Mouse (Mus musculus) skeletal muscle tissue, adult 2 months (tissue): ENCODE results near the gene Med9.
"Not testable (repeated sequence)": the region's sequence is repeated elsewhere in the genome, so short reads cannot be mapped to it uniquely, and the experiment has no call there.

Source experiments
- DNase-seq: peaks from one replicate; pipeline ENCODE4 v3.0.0-alpha.2; 2012; ENCODE audit warnings: low read depth, low spot score

Med9 gene

DNA sequence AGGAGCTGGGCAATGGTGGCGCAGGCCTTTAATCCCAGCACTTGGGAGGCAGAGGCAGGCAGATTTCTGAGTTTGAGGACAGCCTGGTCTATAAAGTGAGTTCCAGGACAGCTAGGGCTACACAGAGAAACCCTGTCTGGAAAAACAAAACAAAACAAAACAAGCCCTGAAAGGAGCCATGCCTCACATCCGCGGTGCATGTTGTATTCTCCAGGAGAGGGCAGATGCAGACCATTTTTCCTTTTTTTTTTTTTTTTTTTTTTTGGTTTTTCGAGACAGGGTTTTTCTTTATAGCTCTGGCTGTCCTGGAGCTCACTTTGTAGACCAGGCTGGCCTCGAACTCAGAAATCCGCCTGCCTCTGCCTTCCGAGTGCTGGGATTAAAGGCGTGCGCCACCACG lies 3.2 kb upstream of the Med9 start:
- not testable (repeated sequence) for DNase-seq

- no peak for DNase-seq
Measured at GRCm38 (mm10) chr11:59948401-59948767, 378 bp downstream of the Med9 start.

DNA sequence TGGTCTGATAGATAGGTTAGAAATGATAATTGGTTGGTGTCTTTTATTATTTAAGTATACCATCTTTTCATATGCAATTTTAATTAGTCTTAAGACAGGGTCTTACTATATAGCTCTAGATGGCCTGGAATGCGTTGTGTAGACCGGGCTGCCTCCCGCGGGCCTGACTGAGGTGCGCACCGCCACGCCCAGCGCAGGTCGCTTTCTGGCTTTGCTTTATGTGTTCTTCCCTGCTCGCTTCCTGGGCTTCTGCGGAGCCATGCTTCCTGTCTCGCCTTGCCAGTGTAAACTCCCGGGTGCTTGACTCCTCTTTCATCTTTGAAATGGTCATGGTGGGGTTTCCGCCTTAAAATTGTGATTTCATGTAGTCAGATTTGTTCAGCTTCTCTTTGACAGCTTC lies 4.9 kb downstream of the Med9 start:
- no peak for DNase-seq

DNA sequence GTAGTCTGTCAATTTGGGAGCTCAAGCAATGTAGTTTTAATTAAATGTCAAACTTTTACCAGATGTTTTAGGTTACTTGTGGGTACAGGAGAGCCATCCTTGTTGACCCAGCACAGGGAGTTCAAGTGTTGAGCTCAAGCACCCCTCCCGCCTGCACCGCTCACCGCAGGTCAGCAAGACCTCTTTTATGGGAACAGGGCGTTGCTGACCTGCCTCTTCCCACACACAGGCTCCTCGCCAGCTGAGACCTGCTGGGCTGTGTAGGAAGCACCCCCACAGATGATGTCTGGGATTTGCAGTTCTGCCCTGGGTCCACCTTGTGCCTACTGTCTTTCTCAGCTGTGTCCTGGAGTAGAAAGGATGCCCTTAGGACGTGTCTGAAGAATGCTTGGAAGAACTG lies 8.7 kb downstream of the Med9 start:
- DNase-seq = no peak

- no peak for DNase-seq
Measured at GRCm38 (mm10) chr11:59959453-59959852, 11.4 kb downstream of the Med9 start.

DNA sequence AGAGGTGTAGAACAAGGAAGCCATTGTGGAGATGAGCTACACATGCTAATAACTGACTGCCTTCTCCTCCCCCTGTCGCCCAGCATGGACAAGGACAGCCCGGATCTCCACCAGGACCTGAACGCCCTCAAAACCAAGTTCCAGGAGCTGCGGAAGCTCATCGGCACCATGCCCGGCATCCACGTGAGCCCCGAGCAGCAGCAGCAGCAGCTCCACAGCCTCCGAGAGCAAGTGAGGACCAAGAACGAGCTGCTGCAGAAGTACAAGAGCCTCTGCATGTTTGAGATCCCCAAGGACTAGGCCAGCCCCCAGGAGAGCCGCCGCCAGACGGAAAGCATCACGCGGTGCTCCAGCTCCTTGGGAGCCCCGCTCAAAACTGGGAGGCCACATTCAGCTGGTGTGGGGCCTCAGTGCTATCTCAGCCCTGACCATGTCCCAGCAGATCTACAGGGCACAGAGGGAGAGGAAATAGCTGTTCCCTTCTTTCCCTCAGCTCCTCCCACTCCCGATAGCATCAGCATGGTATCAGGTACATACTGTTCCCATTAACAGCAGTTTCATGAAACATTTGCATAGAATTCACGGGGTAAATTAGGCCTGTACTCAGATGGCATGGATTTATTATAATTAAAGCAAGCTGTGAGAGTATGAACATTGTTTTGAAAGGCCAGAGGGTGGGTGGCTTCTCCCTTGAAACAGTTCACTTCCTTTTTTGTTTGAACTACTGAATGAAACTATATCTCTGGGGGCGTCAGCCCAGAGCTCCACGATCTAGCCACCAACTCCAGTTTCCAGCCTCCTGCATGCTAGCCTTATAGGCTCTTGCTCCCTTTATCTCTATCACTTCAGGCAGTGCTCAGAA lies 12.7 kb downstream of the Med9 start:
- DNase-seq = no peak

DNA sequence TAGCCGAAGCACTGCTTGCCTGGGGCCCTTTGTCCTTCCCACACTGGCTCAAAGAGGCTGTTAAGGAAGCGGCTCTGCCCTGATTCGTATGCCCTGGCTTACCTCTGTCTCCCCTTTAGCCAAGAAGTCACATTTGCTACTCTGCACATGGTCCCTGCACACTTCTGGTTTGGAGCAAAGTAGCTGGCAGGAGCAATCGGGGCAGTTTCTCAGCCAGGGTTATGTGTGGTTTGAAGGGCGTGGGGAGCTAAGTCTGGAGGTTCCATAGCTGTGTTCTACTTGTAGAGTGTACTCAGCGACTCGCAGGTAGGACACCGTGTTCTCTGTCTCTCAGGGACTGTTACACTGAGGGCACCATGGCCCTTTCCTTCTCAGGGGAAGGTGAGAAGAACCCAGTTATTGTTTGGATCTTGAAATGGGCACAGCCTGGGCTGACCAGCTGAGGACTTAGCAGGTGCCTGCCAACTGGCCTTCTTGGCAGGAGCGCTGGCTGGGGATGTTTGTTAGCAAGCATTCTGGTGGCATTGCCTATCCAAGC lies 13.4 kb downstream of the Med9 start:
- no peak for DNase-seq

DNA sequence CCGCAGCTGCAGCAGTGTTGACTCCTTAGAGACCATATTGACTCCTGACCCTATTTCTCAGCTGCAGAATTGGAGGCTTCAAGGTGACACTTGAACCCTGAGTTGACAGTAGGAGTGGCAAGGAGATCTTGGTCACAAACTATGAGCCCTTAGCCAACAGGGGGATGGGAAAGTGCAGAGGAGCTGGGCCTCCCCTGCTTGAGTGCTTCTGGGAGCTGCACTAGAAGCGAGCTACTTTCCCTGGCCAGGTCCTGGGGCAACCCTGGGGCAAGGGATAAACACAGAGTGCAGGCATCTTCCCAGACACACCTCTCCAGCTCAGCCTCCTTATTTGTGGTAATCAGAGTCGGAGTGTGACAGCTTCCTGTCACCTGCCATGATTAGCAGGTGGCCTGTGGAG lies 14.6 kb downstream of the Med9 start:
- no peak for DNase-seq

GRCm38 (mm10) chr11:59963364-59964162 lies 15.6 kb downstream of the Med9 start:
- DNase-seq = no peak

DNA sequence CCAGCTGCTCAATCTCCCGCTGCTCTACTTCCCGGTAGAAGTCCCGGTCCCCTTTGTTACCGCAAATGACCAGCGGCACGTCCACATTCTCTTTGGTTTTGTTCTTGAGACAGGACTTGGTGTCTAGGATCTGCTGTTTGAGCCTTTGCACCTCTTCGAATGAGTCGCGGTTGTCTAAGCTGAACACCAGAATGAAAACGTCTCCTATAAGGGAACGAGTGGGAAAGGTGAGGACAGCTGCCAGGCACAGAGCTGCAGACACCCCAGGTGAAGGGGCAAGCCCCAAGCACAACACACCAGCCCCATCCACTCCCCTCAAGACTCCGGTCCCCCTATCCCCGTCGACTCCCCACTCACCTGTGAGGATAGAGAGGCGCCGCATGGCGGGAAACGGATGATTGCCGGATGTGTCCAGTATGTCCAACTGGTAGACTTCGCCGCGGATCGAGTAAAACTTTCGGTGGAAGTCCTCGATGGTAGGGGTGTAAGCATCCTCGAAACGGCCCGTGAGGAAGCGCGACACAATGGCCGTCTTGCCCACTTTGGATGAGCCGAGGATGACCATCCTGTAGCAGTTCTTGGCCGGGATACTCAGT lies 16.3 kb downstream of the Med9 start:
- no peak for DNase-seq

- DNase-seq = peak; percentile 62
Measured at GRCm38 (mm10) chr11:59964818-59965217, 16.8 kb downstream of the Med9 start, which contains the start of gene Rasd1. TSS of gene Rasd1 (minus strand) at chr11:59964944.

- DNase-seq = peak; percentile 34
Measured at GRCm38 (mm10) chr11:59965227-59966101, 17.5 kb downstream of the Med9 start.

- DNase-seq = no peak
Measured at GRCm38 (mm10) chr11:59966102-59966483, 18.1 kb downstream of the Med9 start.

DNA sequence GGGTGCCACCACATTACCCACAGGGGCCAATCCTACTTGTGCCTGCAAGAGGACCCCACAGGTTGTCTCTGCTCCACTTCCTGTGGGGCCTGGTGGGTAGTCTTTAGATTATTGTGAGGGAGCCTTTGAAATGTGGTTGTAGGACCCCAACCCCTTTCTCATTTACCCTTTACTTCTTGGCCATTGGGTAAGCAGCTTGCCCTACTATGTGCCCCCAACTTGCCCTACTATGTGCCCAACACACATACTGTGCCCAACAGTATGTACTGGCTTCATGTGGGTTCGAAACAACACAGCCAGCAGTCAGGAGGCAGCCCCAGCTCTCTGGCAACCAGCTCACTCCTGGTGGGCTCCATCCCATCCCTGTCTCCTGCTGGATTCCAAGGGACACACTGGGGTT lies 19.8 kb downstream of the Med9 start:
- DNase-seq = no peak

- no peak for DNase-seq
Measured at GRCm38 (mm10) chr11:59970780-59971179, 22.8 kb downstream of the Med9 start.

GRCm38 (mm10) chr11:59971691-59972090 lies 23.7 kb downstream of the Med9 start:
- DNase-seq = no peak

DNA sequence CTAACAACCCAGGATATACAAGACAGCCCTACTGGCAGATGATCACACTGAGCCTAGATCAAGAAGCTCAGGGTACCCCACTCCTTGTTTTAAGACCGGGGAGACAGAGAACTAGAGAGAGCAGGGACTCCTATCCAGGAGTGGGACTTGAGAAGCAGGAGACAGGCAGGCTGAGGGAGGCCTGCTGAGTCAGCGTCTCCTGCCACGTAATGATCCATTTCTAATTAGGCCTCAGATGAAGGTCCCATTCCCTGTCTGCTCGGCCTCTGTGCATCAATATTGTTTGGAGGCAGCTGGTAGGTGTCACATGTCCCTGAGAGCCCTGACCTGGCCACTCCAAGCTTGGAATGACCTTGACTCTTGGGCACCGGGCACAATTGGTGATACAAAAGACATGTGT lies 25.4 kb downstream of the Med9 start:
- no peak for DNase-seq

GRCm38 (mm10) chr11:59975241-59975640 lies 27.2 kb downstream of the Med9 start:
- no peak for DNase-seq

- no peak for DNase-seq
Measured at GRCm38 (mm10) chr11:59977831-59978230, 29.8 kb downstream of the Med9 start.

GRCm38 (mm10) chr11:59989406-59989805 lies 41.4 kb downstream of the Med9 start:
- DNase-seq = no peak

DNA sequence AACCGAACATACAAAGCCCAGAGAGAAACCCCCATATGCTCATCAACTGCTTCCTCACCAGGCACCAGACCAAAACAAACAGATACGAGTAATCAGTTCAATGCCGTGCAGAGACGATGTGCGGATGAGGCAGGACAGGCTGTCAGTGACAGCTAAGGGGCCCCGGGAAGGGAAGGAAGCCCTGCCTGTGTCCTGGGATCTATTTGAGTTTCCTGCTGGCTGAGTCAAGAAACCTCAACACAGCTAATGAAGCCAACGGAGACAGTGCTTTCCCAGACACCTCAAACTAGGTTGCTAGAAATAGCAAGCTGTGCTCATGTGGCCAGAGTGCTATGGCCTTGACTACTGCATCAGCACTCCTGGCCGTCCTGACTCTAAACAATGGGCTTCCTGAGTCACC lies 43.4 kb downstream of the Med9 start:
- no peak for DNase-seq
